Comparison of ENCODE assay signal across 21 mouse cellular contexts in the genomic region with DNA sequence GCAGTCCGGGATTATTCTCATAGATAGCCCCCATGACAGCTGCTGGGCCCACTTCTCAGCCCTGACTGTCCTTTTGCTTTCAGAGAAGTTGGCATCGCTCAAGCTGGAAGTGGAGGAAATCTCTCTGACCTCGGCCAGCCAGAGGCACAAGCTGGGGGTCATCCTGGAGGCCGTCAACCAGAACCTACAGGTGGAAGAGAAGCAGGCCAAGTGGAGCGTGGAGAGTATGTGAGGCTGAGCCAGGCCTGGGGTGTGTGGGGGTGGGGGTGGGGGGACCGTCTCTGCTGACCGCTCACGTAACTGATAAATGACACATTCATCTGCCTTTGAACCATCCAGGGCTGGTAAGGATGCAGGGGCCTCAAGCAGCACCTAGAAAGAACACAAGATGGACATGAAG. TPM values are rescaled to one million over a fixed set of nuclear protein-coding genes. Genes with fewer than 3 reads are reported as not detected.
A peak's percentile ranks its signal among the peaks of the same experiment; 100 is the strongest.
DNase-seq lines count a peak whose midpoint lies in the region; ATAC-seq and TF ChIP-seq lines count a peak whose summit lies in the region.
"Had no signal": no experiment of that assay in that cellular context is flagged by ENCODE, and none has a peak within 500 bp of the region (broad histone marks: within the 10 kb centered on the region; RNA-seq: fewer than 3 reads in every experiment).

No protein-coding gene starts in this region.

- no peak overlapping the region for H3K9ac ChIP-seq in midbrain, embryonic 14.5 days (replicated peaks; ENCODE audit: low read length)
- H3K9ac ChIP-seq in kidney, embryonic 15.5 days: no peak overlapping the region
- H3K9ac ChIP-seq in intestine, postnatal 0 days (ENCODE audit: low read depth, low read length): no peak overlapping the region
- no peak overlapping the region for H3K9ac ChIP-seq in liver, embryonic 11.5 days (ENCODE audit: low read depth, low read length)
- H3K9ac ChIP-seq: forebrain, embryonic 13.5 days; forebrain, postnatal 0 days; heart, embryonic 13.5 days had no signal

- no peak overlapping the region for H3K4me2 ChIP-seq in midbrain, embryonic 14.5 days (ENCODE audit: low read length)
- no peak overlapping the region for H3K4me2 ChIP-seq in kidney, embryonic 15.5 days
- H3K4me2 ChIP-seq in intestine, postnatal 0 days (replicated peaks; ENCODE audit: low read depth): no peak overlapping the region
- no peak overlapping the region for H3K4me2 ChIP-seq in liver, embryonic 11.5 days
- H3K4me2 ChIP-seq: forebrain, embryonic 13.5 days; heart, embryonic 13.5 days had no signal

- peaks cover 13% of the 10 kb centered on the region; the same call in 1 of the 2 replicates for H3K27me3 ChIP-seq in midbrain, embryonic 10.5 days (ENCODE audit: low read depth, poor library complexity, severe bottlenecking)
- H3K27me3 ChIP-seq in midbrain, embryonic 14.5 days (ENCODE audit: control insufficient read depth, insufficient read depth, low read length): no peaks in the 10 kb centered on the region
- no peaks in the 10 kb centered on the region for H3K27me3 ChIP-seq in kidney, embryonic 15.5 days
- no peaks in the 10 kb centered on the region for H3K27me3 ChIP-seq in intestine, postnatal 0 days (replicated peaks; ENCODE audit: control insufficient read depth, insufficient read depth, low read length)
- H3K27me3 ChIP-seq in liver, embryonic 11.5 days (replicated peaks; ENCODE audit: control insufficient read depth, insufficient read depth, low read length): no peaks in the 10 kb centered on the region
- H3K27me3 ChIP-seq: forebrain, embryonic 13.5 days had no signal

- 89% methylated on average over 8 of the region's 8 CpGs for WGBS in midbrain, embryonic 10.5 days
- WGBS in midbrain, embryonic 14.5 days: 88% methylated on average over 8 of the region's 8 CpGs
- 40% methylated on average over 8 of the region's 8 CpGs for WGBS in kidney, embryonic 15.5 days
- 89% methylated on average over 8 of the region's 8 CpGs for WGBS in intestine, postnatal 0 days
- 83% methylated on average over 8 of the region's 8 CpGs for whole genome bisulfite sequencing in liver, embryonic 11.5 days

- no peaks in the 10 kb centered on the region for H3K36me3 ChIP-seq in midbrain, embryonic 10.5 days
- no peaks in the 10 kb centered on the region for H3K36me3 ChIP-seq in midbrain, embryonic 14.5 days (ENCODE audit: control insufficient read depth, insufficient read depth, low read length)
- no peaks in the 10 kb centered on the region for H3K36me3 ChIP-seq in kidney, embryonic 15.5 days
- H3K36me3 ChIP-seq in intestine, postnatal 0 days (ENCODE audit: control insufficient read depth, insufficient read depth): no peaks in the 10 kb centered on the region
- H3K36me3 ChIP-seq in liver, embryonic 11.5 days (ENCODE audit: control insufficient read depth, insufficient read depth, low read length): no peaks in the 10 kb centered on the region
- H3K36me3 ChIP-seq: embryonic facial prominence, embryonic 10.5 days; G1E; heart, embryonic 13.5 days had no signal

- no peak for DNase-seq in midbrain, embryonic 10.5 days (ENCODE audit: low spot score)
- no peak for DNase-seq in midbrain, embryonic 14.5 days
- peak; percentile 55 for DNase-seq in kidney, postnatal 14 days
- no peak for DNase-seq in natural killer cell, adult 2 months (ENCODE audit: low spot score in 2 of 2)
- no peak for DNase-seq in liver, embryonic 11.5 days (ENCODE audit: low spot score)
- DNase-seq: adrenal gland, adult 8-10 months; adrenal gland, postnatal 36 days; B cell, adult 2 months; cerebellum, adult 11 months; cerebellum, adult 9-11 months; cerebellum, postnatal 36 days; forebrain, postnatal 0 days; gastrocnemius, postnatal 25 days; heart, postnatal 36 days had no signal

- peak overlapping the region; percentile 23; the same call in 1 of the 2 replicates for H3K27ac ChIP-seq in midbrain, embryonic 10.5 days (replicated peaks)
- H3K27ac ChIP-seq in midbrain, embryonic 14.5 days (replicated peaks; ENCODE audit: low read depth, low read length): no peak overlapping the region
- no peak overlapping the region for H3K27ac ChIP-seq in kidney, embryonic 15.5 days
- no peak overlapping the region for H3K27ac ChIP-seq in intestine, postnatal 0 days (ENCODE audit: low read depth, low read length)
- H3K27ac ChIP-seq in liver, embryonic 11.5 days (ENCODE audit: low read depth, low read length): no peak overlapping the region
- H3K27ac ChIP-seq: embryonic facial prominence, embryonic 10.5 days; forebrain, embryonic 13.5 days; heart, embryonic 13.5 days had no signal

- H3K4me3 ChIP-seq in midbrain, embryonic 10.5 days: no peak overlapping the region
- H3K4me3 ChIP-seq in midbrain, embryonic 14.5 days (replicated peaks; ENCODE audit: low read depth, low read length): no peak overlapping the region
- no peak overlapping the region for H3K4me3 ChIP-seq in kidney, embryonic 15.5 days (replicated peaks)
- no peak overlapping the region for H3K4me3 ChIP-seq in intestine, postnatal 0 days (ENCODE audit: low read depth, low read length)
- H3K4me3 ChIP-seq in liver, embryonic 11.5 days (ENCODE audit: low read depth, low read length): no peak overlapping the region
- H3K4me3 ChIP-seq: embryonic facial prominence, embryonic 10.5 days; forebrain, embryonic 13.5 days; heart, embryonic 13.5 days had no signal

- no peak for ATAC-seq in midbrain, embryonic 14.5 days (ENCODE audit: low FRiP score, low TSS enrichment)
- ATAC-seq in kidney, embryonic 15.5 days (replicated peaks; ENCODE audit: low FRiP score): peak; percentile 57; the same call in 1 of the 2 replicates
- no peak for ATAC-seq in intestine, postnatal 0 days
- no peak for ATAC-seq in liver, embryonic 11.5 days (replicated peaks; ENCODE audit: low FRiP score)
- ATAC-seq: CD4-positive, CD25-positive, alpha-beta regulatory T cell, adult 4 months; forebrain, embryonic 13.5 days; forebrain, postnatal 0 days had no signal

- peaks cover 29% of the 10 kb centered on the region for H3K4me1 ChIP-seq in midbrain, embryonic 10.5 days
- 0 out of 2 replicates have a peak, but pooled peaks cover 3% of the 10 kb centered on the region for H3K4me1 ChIP-seq in midbrain, embryonic 14.5 days (ENCODE audit: control insufficient read depth, insufficient read depth, low read length)
- peaks cover 33% of the 10 kb centered on the region for H3K4me1 ChIP-seq in kidney, embryonic 15.5 days
- no peaks in the 10 kb centered on the region for H3K4me1 ChIP-seq in intestine, postnatal 0 days (replicated peaks; ENCODE audit: control insufficient read depth, insufficient read depth, low read length)
- no peaks in the 10 kb centered on the region for H3K4me1 ChIP-seq in liver, embryonic 11.5 days (replicated peaks; ENCODE audit: control insufficient read depth, insufficient read depth, low read length)

- TF ChIP-seq CTCF in intestine, postnatal 0 days (IDR thresholded peaks at IDR 0.05; ENCODE audit: low read depth): no peak

- H3K9me3 ChIP-seq in midbrain, embryonic 10.5 days (replicated peaks): no peaks in the 10 kb centered on the region
- H3K9me3 ChIP-seq in midbrain, embryonic 14.5 days (ENCODE audit: control insufficient read depth, low read length): no peaks in the 10 kb centered on the region
- no peaks in the 10 kb centered on the region for H3K9me3 ChIP-seq in kidney, embryonic 15.5 days (replicated peaks)
- no peaks in the 10 kb centered on the region for H3K9me3 ChIP-seq in intestine, postnatal 0 days (ENCODE audit: control insufficient read depth)
- H3K9me3 ChIP-seq in liver, embryonic 11.5 days (ENCODE audit: control insufficient read depth, low read length): no peaks in the 10 kb centered on the region
- H3K9me3 ChIP-seq: embryonic facial prominence, embryonic 10.5 days; forebrain, embryonic 13.5 days; heart, embryonic 13.5 days had no signal

RNA-seq across cellular contexts. Expression of a gene that starts 6.1 kb away (rescaled TPM):
- 0.89 and 1.0 TPM in 2 replicates for polyA plus RNA-seq in midbrain, embryonic 10.5 days (2016; fragmentation: Nextera tagmentation; extraction: Ambion mirVana)
- polyA plus RNA-seq in midbrain, embryonic 14.5 days (2014; fragmentation: Nextera tagmentation; extraction: Ambion mirVana): 0.72 TPM in 2 replicates
- 1.4 and 2.2 TPM in 2 replicates for polyA plus RNA-seq in kidney, embryonic 15.5 days (2015; fragmentation: Nextera tagmentation; extraction: Ambion mirVana)
- polyA plus RNA-seq in intestine, postnatal 0 days (2015; fragmentation: Nextera tagmentation; extraction: Ambion mirVana): 1.1 and 1.2 TPM in 2 replicates
- polyA plus RNA-seq in liver, embryonic 11.5 days (2014; fragmentation: Nextera tagmentation; extraction: Ambion mirVana): 5.9 and 6.0 TPM in 2 replicates
